Mouse (Mus musculus) myocyte (in vitro differentiated cells): ENCODE measurements around the gene Rnf181.

Experiments
- CEBPB ChIP-seq: IDR thresholded peaks from 2 replicates; pipeline ENCODE4 v1.6.1; 2011; ENCODE audit warnings: mild to moderate bottlenecking, moderate library complexity; ENCODE audit not compliant: poor library complexity, insufficient read depth, severe bottlenecking
- E2F4 ChIP-seq: IDR thresholded peaks from one replicate; pipeline ENCODE4 v1.6.1; 2011; ENCODE audit warnings: mild to moderate bottlenecking, control low read depth, moderate library complexity; ENCODE audit not compliant: insufficient read depth
- MAX ChIP-seq: IDR thresholded peaks from one replicate; pipeline ENCODE4 v1.6.1; 2011; ENCODE audit warnings: low read depth, mild to moderate bottlenecking, control low read depth
- MYOD1 ChIP-seq, 3 experiments: IDR thresholded peaks; one replicate each; pipeline ENCODE4 v1.6.1; 2011; ENCODE audit warnings: control low read depth in 2 of 3, low read depth in 2 of 3, mild to moderate bottlenecking in 2 of 3, moderate library complexity in 1 of 3; ENCODE audit not compliant: insufficient read length in 2 of 3, control insufficient read depth in 1 of 3
- POLR2A ChIP-seq: IDR thresholded peaks from one replicate; pipeline ENCODE4 v1.6.1; 2011; ENCODE audit warnings: low read depth, mild to moderate bottlenecking, control low read depth, moderate library complexity; ENCODE audit not compliant: insufficient read length
- POLR2AphosphoS2 ChIP-seq: IDR thresholded peaks from one replicate; pipeline ENCODE4 v1.6.1; 2011; ENCODE audit warnings: low read depth, control low read depth; ENCODE audit not compliant: insufficient read length
- SRF ChIP-seq: IDR thresholded peaks from one replicate; pipeline ENCODE4 v1.6.1; 2011; ENCODE audit warnings: low read depth; ENCODE audit not compliant: control insufficient read depth, insufficient read length
- TCF12 ChIP-seq: IDR thresholded peaks from one replicate; pipeline ENCODE4 v1.6.1; 2011; ENCODE audit warnings: mild to moderate bottlenecking, control low read depth; ENCODE audit not compliant: poor library complexity, insufficient read depth, severe bottlenecking
- TCF3 ChIP-seq: IDR thresholded peaks from one replicate; pipeline ENCODE4 v1.6.1; 2011; ENCODE audit warnings: low read depth, control low read depth; ENCODE audit not compliant: insufficient read length
- USF1 ChIP-seq: IDR thresholded peaks from one replicate; pipeline ENCODE4 v1.6.1; 2011; ENCODE audit warnings: low read depth, mild to moderate bottlenecking, control low read depth, moderate library complexity

GRCm38 (mm10) chr6:72374820-72375563 is 8.2 kb upstream of the Rnf181 start:
- TF ChIP-seq POLR2A, result no peak
- TF ChIP-seq POLR2AphosphoS2, result no peak
- TF ChIP-seq E2F4, result no peak
- no peak for TF ChIP-seq TCF12
- TF ChIP-seq MAX, result no peak
- no peak for TF ChIP-seq USF1
- TF ChIP-seq SRF, result no peak
- no peak for TF ChIP-seq CEBPB
- TF ChIP-seq TCF3, result no peak
- no peak for TF ChIP-seq MYOD1 (IDR thresholded peaks at IDR 0.05; ENCODE audit: control insufficient read depth in 1 of 3, insufficient read length in 2 of 3, low read depth in 2 of 3)
